Mouse (Mus musculus): ENCODE results near the gene Hmx1.

Gene Hmx1

DNA sequence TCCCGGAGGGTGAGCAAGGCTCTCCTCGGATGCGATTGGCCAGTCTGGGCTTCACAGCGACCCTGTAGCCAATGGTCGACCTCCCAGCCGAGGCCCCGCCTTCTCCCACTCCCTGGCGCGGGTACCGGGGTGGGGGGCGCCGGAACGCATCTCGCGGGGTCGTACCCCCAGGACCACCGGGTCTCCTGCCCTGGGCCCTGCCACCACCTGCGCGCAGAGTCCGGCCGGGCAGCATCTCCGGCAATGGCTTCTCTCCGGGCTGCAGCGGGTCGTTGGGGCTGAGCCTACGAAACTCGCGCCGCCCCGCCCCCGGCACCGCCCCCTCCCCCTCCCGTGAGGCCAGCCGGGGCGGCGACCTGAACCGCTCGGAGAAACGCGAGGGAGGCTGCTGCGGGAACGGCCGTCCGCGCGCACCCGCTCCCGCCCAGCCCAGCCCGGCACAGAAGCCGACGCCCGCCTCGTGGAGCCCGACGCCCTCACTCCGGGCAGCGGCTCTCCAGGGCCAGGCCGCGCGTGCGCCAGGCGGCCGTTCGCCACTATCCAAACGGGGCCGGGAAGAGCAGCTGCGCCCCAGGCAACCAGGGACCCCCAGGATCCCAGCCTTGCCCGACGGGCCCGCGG, at the start of gene Hmx1:
TSS of gene Hmx1 (plus strand) at position 618 of the 621 bp plus-strand sequence.
- DNase-seq (ENCODE audit: low read depth in 1 of 2, low spot score in 2 of 2): no peak

DNA sequence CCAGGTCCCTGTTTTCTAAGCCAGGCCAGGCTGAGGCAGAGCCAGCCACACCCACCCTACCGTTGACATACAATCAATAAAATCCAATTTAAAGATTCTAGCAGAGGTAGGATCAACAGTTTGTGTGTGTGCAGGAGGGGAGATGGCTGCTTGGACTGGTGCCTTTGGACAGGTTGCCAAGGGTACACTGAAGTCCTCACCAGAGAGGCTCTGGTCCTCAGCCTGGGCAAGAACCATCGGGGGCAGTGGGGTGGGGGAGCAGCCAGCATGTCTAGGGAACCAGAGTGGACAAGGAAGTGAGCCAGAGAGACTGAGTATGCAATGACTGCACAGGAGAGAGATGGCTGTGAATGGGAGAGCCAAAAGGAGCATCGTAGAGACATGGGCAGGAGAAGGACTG, 43.8 kb upstream of the Hmx1 start:
- no peak for DNase-seq (ENCODE audit: low read depth in 1 of 2, low spot score in 2 of 2)

DNA sequence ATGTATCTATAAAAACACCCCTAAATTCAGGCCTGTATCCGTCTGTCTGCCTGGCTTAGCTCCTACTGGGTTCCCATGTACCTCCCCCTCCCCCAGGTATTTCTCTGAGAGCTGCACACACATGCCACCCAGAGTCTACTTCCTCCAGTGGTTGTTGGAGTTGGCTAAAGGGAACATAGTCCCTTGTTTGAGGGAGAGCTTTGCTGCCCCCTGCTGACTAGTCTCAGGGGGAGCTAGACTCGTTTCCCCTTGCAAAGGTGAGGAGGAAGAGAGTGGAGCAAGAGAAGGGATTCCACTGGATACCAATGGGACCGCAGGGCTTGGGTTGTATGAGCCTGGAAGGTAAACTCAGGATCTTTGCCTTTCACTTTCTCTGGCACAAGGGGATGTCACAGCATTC, 40.1 kb upstream of the Hmx1 start:
- no peak for DNase-seq (ENCODE audit: low read depth in 1 of 2, low spot score in 2 of 2)

DNA sequence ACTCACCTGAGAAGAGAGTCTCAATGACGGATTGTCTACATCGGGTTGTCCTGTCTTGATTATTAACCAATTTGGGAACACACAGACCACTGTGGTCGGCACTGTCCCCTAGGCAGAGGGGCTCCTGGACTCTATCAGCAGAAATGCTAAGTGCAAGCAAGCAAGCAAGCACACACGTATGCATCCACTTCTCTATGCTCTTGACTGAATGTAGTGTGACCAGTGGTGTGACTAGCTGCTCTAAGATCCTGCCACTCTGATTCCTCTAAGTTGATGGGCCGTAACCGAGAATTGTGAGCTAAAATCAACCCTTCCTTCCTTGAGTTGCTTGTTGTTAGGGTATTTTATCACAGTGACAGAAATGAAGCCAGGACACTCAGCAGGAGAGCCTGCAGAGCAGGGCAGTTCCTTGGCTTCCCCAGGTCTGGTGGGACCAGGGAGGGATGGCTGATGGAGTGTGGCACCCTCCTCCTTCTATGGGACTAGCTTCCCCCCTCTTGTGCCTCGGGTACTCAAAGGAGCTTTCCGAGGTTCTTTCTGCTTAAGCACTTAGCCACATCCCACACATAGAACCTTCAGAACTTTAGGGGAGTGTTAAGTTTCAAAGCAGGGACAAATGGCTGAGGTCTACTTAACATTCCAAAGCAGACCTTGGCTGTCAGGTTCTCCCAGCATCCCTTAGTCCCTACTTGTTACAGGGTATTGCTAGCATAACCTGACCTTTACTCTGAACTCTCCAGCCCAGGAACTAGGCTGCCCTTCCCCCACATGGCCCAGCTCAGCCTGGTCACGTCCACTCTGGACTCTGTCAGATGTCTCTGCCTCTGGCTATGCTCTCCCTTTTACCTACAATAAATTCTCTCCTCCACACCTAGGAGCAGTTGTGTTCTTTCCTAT, 31.1 kb upstream of the Hmx1 start:
- DNase-seq (ENCODE audit: low read depth in 1 of 2, low spot score in 2 of 2): no peak

DNA sequence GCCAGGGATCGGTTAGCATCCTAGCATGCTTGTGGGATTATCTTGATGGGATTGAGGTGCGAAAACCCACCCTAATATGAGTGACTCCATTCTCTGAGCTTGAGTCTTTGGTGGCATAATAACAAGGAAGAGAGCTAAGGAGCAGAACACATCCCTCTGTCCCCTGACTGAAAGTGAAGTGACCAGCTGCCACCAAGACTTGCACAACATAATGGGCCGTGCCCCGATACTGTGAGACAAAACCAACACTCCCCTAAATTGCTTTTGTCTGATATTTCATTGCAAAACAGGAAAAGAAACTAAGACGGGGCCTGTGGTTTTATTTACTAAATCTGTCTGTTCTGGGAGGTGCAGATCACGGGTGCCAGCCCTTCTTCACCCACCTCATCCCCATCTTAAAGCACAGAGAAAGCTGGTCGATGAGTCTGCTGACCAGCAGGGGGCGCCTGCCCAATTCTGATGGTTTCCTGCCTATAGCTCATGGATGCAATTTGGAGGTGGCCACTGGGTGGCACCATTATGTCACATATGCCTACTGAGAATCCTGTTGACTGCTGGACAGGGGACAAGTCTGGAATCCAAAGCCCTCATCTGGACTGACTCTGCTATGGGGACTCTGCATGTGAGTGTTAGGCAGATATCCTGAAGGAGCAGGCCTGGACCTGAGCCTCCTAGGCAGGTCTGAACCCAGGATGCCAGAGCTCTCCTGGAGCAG, 27.2 kb upstream of the Hmx1 start:
- DNase-seq (ENCODE audit: low read depth in 1 of 2, low spot score in 2 of 2): peak; percentile 50 to 63

DNA sequence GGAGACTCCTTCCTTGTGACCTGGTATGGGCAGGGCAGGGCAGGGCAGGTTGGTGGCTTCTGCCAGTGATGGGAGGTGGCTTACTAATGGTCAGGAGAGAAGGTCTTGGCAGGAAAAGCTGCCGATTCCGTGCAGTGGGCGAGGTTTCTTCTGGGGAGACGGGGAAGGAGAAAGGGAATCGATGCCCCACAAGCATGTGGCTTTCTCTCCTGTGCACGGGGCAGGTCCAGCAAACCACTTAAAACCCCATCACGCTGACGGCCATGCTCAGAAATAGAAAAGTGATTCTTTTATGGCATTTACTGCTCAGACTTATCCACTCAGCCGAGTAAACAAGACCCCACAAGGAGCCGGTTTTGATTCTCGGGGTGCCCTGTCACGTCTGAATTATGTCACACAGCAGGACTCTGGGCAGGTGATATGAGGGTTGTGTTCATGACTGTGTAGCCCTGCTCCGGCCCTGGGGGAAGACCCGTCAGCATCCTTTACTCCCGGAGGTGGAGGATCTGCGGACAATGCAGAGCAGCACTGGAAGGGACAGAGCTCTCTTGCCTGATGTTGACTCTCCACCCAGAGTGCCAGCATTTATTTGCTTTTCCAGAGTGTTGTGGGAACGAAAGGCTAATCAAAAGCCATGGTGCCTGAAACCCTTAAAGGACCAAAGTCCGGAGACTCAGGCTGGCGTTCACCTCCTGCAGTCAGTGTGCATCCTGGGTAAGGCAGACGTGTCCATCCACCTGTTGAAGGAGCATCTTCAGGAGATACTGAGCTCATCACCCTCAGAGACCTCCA, 22.5 kb upstream of the Hmx1 start:
- DNase-seq (ENCODE audit: low read depth in 1 of 2, low spot score in 2 of 2): no peak

DNA sequence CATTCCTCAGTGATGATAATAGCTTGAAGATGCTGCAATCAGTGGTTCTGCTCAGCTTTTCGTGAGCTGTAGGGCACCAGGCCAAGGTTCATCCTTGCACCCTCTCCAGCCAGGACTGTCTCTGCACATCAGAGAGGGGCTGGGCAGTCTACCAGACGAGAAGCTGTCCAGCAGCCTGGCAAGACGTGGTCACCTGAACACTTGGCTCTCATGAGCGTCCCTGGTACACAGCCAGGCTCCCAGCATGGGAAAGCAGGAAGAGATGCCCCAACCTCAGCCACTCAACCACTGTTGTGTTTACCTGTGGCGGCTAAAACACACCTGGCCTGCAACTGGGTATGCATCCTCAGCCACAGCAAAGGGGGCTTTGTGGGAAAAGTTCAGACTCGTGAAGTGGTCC, 20.0 kb upstream of the Hmx1 start:
- no peak for DNase-seq (ENCODE audit: low read depth in 1 of 2, low spot score in 2 of 2)

DNA sequence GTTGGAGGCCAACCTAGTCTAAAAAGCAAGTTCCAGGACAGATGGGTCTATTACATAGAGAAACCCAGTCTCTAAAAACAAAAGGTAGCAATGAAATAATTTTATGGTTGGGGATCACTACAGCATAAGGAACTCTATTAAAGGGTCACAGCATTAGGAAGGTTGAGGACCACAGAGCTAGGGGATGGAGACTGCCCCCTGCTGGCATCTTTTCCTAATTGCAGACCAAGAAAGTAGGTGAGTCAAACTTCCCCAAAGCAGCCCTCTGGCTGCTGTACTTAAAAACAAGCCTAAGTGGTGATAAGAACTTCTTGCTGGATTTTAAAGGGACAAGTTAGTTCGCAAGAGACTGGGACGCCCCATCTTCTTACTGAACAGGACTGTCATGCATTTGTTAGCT, 9.8 kb upstream of the Hmx1 start:
- no peak for DNase-seq (ENCODE audit: low read depth in 1 of 2, low spot score in 2 of 2)

DNA sequence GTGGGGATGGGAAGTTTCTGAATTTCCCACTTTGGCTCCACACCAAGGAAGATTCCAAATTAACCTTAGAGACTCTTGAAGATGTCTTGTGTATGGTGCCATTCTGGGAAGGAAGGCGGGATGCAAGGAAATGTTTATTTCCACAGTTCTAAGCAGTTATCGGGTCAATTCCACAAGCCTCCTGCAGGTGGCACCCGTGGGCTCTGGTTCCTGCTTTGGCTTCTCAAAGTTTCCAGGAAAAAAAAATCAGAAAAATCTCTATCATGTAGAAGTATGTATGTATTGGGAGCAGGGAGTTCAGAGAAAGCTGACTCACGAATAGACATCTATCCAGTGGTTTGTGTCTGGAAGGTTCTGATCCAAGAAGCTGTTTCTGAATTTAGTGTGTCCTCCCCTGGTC, 9.1 kb upstream of the Hmx1 start:
- DNase-seq (ENCODE audit: low read depth in 1 of 2, low spot score in 2 of 2): no peak

DNA sequence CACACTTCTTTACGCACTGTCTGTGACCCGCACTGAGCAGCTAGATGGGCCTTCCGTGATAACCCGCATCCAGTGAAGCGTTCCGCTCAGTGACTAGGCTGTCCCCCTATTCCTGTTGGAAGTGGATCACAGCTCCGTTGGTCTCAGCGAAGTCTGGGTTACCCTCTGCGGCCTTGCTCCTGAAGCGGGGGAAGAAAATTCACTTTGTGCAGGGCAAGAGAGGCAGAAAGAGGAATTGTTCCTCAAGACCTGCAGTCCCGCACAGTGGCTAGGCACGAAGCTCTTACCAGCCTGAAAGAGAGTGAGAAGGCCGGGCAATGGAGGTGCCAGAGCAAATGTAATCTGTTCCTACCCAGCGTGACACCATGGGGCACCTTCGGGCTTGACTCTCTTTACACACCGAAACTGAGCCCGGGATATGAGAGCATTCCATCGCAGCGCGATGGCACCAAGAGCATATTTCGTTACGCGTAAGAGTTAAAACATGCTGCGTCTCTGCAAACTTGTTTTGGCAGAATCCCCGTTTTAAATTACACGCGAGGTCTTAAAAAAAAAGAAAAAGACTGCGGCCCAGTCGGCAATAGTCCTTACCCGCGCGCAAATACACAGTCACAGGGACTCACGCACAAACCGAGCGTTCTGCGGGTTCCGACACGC, 946 bp upstream of the Hmx1 start:
- no peak for DNase-seq (ENCODE audit: low read depth in 1 of 2, low spot score in 2 of 2)

DNA sequence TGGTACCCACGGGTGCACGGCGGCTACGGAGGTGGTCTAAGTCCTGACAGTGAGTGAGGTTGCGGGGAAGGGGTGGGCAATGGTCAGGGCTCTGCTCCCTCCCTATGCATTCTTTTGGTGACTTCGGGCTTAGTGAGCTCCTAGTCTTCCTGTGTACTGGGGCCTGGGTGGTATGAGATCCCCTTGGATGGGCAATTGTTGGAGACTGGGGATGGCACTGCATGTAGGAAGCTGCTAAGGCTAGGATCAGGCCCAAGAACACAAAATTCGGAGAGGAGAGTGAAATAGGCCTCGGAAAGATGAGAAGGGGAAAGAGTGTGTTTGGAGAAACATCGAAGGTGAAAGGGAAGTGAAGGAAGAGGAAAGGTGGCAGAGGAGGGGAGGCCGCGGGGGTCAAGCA, 533 bp downstream of the Hmx1 start:
- DNase-seq (ENCODE audit: low read depth in 1 of 2, low spot score in 2 of 2): no peak

DNA sequence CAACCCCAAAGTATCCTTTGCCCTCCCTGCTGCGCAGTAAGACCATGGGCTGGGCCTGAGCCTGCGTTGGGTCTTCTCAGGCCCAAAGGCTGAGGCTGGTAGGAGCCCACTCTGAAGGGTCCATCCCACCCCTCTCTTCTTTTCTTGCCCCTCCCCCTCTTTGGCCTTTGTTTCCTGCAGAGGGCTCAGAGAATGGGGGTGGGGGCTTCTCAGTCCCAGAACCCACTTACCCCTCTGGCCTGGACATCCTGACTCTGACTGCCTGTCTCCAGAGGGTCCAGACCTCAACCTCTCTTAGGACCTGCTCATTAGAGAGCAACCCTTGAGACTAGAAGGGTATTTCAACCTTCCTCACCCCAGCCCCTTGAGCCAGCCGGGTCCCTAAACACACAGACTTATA, 1.0 kb downstream of the Hmx1 start:
- no peak for DNase-seq (ENCODE audit: low read depth in 1 of 2, low spot score in 2 of 2)

DNA sequence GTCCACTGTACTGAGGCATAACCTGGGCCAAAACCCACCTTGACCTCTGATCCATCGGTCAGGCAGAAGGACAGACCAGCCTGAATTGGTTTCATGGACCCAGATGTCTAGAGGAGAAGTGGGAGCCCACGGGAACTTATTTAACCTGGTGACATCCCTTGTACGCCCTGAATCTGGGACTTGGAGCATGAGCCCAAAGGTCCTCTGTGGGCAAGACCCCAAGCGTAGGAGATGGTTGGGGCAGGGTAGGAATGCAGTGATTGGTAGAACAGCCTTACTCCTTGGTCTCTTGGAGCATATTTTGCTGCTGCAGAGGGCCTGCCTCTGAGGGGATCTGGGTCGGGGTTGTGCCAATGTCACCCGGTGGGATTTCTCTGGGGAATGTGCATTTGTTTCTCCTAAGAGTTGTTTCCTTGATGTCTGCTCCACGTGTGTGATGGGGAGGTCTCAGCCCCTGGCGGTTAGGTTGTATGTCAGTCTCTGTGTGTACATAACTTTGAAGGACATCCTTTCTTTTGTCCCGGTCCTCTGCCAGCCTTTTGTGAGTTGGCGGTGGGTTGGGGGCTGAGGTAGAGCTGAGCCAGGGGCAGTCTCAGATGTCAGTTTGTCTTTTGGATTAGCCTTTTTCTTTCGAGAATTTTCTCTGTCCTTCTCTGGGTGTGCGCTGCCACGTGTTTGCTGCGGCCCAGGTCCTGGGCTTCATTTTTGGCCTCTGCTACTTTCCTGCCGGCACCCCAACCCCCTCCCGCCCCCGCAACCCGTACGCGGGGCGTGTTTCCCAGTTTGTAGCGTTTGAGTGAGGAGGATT, 2.1 kb downstream of the Hmx1 start:
- no peak for DNase-seq (ENCODE audit: low read depth in 1 of 2, low spot score in 2 of 2)

DNA sequence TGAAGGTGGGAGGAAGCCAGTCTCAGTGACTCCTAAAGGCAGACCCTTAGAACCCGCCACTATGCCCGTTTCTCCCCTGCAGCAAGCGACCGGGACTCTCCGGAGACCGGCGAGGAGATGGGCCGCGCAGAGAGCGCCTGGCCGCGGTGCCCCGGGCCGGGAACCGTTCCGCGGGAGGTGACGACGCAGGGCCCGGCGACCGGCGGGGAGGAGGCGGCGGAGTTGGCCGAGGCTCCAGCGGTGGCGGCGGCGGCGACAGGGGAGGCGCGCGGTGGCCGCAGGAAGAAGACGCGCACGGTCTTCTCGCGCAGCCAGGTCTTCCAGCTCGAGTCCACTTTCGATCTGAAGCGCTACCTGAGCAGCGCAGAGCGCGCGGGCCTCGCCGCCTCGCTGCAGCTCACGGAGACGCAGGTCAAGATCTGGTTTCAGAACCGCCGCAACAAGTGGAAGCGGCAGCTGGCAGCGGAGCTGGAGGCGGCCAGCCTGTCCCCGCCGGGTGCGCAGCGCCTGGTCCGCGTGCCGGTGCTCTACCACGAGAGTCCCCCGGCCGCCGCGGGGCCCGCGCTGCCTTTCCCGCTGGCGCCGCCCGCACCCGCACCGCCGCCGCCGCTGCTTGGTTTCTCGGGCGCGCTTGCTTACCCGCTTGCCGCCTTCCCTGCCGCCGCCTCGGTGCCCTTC, 2.9 kb downstream of the Hmx1 start:
- no peak for DNase-seq (ENCODE audit: low read depth in 1 of 2, low spot score in 2 of 2)

DNA sequence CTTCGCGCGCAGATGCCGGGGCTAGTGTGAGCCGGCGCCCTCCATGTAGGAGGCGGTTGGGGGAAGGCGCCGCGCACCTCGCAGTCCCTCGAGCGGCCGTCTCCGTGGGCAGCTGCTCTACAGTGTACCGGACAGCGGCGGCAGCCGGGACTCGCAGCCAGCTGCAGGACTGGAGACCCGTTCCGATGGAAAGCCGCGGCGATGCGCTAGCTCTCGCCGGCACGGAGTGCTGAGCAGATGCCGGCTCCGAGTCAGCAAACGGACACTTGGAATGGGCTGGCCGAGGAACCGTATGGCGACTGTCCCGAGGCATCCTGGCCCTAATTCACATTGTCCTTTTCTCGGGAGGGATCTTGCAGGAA, 3.4 kb downstream of the Hmx1 start:
- DNase-seq (ENCODE audit: low read depth in 1 of 2, low spot score in 2 of 2): no peak

DNA sequence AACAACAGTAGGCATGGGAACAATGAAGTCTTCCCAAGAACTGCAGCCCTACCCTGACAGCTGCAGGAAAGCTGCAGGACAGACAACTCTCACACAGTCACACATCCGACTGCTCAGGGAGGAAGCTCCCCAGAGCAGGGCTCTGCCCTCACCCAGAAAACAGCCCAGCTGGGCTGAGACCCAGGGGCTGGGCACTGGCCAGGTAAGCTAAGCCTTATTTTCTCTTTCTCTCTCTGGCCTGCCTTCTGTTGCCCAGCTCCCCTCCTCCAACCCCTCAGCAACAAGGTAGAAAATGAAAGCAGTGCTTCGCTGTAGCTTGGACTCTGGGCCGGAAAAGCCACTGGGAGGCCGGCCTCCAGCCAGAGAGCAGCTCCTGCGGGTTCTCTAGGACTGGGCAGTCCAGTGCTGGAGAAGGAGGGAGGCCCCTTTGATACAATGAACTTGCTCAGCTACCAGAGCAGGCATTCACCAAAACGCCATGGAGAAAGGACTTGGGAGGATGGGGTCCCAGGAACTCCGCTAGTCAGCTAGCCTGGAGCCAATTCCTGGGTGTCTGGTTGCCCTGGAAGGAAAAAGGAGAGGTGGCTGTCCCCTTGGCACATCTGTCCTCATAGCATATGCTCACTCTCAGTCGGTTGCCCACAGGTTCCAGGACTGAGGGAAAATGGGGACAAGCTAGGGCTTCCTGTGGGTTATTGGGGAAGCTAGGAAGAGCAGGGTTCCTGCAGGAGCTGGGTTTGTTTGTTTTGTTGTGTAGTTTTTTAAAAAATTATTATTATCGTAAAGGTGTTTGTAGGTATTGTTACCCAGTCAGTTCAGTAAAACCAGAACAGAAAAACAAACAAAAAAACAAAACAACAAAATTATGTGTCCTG, 6.9 kb downstream of the Hmx1 start:
- DNase-seq (ENCODE audit: low read depth in 1 of 2, low spot score in 2 of 2): no peak

DNA sequence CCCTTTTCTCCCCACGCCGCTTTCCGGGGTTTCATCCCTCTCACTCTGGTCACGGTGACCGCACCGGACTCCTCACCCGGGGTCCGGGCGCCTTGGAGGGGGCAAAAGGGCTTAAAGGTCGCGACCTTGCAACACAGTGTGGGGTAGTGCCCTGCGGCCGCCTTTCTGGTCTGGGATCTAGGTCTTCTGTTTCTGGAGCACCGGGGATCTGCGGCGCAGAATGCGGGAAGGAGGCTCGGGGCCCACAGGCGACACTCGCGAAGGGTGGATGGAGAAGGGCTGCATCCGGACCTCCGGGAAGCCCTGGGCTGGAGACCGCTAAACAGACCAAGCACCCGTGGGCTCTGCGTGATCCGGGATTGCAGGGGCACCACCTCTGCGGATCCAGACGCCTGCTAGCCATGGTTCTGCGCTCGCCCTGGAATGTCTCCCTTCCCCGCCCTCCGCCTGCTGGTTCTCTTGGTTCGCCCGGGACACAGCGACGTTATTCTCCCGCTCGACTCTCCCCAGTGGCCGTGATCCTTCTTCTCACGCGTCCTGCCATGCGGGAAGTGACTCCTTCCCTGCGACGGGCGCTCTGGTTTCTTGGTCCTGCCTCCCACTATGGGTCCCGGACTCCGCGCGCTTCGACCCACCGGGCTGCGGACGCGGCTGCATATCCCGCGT, 8.2 kb downstream of the Hmx1 start:
- DNase-seq (ENCODE audit: low read depth in 1 of 2, low spot score in 2 of 2): no peak
